Mouse (Mus musculus): ENCODE results near the gene S100a10.

DNA sequence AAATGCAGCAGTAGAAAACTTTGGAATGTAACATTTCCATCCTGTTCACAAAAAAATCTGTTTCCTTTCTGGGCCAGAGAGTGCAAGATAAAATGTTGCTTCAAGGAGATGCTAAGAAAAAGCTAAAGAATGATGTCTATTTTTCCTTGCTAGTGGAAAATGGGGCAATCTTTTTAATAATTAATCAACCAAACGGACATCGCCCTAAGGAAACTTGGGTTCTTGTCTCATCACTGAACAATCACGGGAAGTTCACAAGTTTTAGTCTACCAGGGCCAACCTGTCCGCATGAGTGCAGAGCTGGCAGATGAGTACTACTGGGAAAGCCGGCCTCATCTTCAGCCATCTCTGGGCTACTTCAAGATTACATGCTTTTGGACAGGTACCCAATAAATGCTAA lies 34.7 kb downstream of the S100a10 start:
- no peak for TF ChIP-seq CTCF (IDR thresholded peaks at IDR 0.05; ENCODE audit: borderline replicate concordance, extremely low read depth, insufficient read depth, insufficient read length)
- TF ChIP-seq POLR2A (IDR thresholded peaks at IDR 0.05; ENCODE audit: borderline replicate concordance, extremely low read depth, insufficient read depth, insufficient read length, poor library complexity, severe bottlenecking), result no peak

Measured in brain, embryonic 14.5 days (tissue).